Mouse (Mus musculus): Measurements from ENCODE around the gene H60b.
"Not testable (repeated sequence)": the region's sequence is repeated elsewhere in the genome, so short reads cannot be mapped to it uniquely, and the experiment has no call there.

H60b gene

DNA sequence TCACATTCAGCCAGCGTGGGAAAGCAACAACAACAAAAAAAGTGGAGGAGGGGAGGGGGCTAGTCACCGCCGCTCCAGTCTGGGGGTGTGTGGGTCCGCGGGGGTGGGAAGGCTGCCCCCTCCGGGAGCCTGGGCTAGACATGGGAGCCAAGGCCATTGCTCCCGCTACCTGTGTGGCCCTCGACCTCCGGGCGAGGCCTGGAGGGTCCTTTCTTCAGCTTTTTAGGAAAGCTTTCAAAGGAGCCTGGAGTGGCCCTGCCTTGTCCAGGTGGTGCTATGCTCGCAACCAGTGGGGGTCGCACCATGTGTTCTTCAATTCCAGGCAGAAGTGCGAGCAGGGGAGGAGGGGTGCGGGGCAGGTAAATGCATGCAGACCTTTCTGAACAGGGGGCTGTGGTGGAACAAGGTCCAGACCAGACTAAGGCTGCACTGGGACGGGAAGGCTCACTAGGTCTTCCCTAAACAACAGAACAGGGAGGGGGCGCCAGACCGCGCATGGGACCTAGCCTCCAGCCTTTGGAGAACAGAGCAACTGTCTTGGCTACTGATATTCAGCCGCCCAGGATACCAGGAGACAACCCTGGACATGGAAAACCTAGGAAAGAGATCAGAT lies 116.2 kb downstream of the H60b start:
- DNase-seq = no peak

DNA sequence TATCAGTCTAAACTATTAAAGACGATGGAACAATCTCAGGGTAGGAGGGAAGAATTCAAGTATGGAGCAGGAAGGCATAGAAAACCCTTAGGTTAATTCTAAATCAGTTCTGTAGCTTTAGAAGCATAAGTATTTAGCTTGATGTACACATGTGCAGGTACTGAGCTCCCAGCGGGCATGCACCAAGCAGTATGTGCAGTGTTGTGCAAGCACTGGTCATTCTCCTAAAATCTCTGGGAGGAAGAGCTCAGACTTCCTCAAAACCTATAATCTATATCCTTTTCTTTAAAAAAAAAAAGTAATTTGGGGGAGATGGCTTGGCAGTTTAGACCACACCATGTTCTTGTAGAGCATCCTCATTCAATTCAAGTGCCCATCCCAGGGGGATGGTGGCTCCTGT lies 120.1 kb downstream of the H60b start:
- not testable (repeated sequence) for DNase-seq

DNA sequence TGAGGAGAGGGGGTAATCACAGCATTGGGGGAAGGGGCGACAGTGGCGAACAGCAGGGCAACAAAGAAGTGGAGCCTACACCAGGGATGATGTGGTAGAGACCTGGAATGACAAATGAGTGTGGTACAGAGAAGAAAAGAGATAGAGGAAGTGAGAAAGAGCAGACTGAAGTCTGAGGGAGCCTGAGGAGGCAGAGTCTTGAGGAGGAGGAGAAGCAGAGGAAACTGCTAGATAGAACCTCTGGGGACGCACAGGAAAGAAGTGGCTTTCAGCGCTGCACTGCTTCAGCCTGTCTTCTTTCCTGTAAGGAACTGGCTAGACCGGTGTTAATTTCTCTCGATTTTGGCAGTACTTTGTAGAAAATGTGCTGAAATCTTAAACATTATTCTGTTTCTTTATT lies 124.4 kb downstream of the H60b start:
- DNase-seq = no peak

DNA sequence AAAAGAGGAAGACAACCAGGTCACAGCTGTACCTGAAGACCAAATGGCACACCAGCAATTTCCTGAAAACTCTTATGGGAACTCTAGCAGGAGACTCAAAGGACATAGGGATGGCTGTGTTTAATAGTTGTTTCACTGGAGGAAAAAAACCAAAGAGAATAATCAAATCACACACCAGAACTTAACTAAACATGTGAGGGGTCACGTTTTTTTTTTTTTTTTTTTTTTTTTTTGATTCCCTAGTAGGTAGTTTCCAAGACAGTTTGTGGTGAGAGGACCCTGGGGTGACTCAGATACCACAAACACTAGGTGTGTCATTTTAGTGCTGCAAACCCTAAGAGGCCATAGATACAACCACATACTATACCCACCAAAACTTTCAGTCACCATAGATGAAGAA lies 137.3 kb downstream of the H60b start:
- DNase-seq = no peak

DNA sequence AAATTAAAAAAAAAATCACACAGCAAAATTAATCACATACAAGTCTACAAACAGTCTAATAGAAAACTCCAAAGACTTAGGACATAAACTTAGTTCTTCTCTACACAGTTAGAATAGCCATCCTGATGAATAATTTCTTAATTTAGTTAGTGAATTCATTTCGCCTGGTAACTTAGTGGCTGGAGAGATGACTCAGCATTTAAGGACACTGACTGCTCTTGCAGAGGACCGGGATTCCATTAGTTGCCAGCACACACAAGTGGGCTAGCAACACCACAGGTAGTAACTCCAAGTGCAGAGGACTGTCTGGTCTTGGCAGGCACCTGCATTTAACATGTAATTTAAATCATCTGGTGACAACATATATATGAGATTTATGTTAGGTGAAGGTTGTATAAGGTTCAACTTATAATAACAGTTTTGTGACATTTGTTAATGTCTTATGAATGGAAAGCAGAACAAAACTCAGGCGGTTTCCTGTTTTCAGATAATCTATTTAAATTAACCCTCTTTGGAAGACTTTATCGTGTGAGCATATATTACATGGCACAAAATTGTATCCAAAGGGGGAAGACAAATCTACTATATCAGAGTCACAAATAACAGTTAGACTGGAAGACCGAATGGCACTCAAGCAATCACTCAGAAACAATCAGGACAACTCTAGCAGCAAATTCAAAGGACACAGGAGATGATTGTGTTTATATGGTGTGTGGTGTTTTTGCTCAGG lies 138.8 kb downstream of the H60b start:
- no peak for DNase-seq

DNA sequence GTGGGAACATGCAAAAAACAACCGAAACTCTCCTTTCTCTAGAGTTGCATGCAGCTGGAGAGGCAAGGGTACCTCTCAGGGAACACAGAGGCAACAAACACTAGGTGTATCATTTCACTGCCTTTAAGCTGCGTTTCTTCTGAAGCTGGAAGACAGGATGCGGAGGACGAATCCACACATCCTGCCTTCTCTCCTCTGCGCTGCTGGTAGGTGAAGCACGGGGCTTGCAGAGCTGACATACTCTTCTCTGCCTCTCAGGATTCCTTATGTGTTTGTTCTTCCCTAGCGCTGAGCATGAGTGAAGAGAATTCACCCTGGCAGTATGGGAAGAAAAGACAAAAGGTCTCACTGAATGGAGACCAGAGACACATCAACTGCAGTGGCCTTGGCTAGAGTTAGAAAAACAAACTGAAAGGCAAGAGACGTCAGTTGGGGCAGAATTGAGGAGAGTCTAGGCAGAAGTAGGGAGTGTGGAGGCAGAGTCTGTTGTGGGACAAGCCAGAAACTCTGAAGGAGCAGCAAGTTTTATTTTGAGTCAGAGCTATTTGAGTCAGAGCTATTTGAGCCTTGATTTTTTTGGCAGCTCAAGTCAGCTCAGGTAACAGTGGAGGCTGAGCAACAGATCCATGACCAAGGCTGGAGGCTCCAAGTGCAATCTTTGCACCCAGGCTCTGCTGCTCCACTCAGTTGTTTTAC lies 139.5 kb downstream of the H60b start:
- no peak for DNase-seq

DNA sequence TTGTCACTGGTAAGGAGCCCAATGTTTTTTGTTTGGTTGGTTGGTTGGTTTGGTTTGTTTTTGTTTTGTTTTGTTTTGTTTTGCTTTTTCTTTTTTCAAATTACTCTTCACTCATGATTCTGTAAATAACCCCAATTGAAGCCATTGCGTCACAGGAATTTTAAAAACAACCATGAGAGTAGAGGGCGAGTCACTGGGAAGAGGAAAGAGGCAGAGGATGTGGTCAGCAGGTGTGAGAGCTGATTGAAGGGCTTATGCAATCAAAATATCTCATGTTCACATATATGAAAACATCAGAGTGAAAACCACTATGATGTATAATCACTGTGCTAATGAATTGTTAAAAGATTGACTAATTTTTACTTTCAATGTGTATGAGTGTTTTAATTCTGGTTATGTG lies 140.9 kb downstream of the H60b start:
- no peak for DNase-seq

DNA sequence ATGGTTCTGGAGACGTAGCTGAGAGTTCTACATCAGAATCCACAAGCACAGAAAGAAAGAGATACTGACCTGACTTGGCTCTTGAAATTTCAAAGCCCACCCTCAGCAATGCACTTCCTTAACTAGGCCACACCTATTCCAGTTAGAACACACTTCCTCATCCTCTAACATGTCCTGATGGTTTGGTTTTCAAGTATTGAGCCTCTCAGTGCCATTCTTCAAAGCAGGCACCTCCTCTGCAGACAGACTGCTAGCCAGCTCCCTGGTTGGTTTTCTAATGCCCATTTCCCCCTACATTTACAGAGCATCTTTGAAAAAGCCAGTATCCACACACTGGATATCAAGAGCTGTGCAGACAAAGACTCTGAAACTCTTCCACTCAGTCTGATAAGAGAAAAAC lies 143.3 kb downstream of the H60b start:
- DNase-seq = no peak

DNA sequence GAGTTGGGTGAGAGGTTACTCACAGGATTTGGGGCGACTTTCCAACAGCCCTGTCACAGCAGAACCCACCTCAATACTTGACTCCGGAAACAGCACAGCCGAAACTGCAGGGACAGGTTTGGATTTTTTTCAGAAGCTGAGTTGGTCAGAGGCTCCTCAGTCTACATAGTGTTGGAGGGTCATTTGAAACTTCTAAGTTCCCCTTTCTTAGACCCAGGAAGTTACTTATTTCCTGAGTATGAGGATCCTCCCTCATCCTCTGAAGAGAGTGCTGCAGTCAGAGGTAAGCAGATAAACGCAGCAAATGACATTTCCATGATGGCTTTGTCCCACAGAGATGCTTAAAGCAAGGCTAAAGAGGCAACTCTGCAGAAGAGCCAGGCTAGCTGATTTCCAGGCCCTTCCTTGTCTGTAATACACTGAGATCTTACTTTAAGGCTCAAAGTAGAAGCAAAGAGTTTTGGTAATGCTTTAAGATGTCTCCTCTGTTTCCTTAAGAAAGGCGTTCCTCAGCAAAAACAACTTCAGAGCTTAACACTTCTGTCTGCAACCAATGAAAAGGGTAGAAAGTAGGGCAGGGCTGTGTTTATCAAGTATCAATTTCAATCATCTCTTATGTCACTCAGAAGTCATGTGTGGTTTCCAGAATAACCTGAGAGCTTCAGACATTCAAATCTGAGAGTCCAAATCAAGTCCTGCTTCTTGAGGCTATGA lies 144.1 kb downstream of the H60b start:
- DNase-seq = no peak

DNA sequence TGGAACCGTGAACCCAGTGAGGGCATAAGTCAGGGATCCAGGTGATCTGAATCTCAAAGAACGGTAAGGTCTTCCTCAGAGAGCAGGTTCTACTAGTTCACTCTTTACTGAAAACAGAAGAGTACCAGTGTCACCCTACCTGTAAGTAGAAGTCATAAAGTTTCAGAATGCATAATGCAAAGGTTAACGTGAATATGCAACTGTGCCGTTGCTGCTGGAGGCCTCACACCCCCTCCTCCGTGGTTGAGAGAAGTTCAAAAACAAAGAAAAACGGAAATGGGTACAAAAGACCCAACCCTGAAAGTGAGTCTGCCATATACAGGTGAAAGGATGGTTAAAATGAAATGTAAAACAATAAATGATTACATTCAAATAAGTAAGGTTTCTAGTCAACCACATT lies 145.3 kb downstream of the H60b start:
- no peak for DNase-seq

DNA sequence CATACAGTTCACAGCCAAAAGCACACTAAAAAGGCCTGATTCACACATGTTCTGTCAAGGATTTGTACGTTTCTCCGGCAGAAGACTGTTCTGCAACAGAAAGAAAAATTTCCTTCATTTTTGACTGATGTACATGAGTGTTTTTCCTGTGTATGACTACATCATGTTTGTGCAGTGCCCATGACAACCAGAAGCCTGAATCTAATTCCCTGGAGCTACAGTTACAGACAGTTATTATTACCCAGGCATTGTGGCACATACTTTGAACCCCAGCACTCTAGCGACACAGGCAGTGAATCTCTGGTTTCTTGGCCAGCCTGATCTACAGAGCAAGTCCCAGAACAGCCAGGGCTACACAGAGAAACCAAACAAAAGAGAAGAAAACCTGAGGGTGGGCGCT lies 147.4 kb downstream of the H60b start:
- DNase-seq = no peak

DNA sequence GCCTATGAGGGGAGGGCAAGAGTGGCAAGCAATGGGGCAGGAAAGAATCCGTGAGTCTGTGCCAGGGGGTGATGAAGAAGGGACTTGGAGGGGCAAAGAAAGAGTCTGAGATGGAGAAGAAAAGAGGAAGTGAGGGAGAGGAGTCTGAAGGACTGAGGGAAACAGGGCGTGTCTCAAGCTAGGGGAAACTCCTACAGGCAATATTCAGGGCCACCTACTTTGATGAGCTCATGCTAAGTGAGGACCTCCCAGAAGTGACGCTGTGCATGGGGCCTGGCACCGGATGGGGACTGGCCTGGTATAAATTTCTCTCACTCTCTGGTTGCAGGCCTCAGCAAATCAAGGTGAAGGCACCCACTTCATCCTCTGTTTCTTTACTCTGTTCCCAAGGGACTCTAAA lies 148.1 kb downstream of the H60b start:
- DNase-seq = no peak

DNA sequence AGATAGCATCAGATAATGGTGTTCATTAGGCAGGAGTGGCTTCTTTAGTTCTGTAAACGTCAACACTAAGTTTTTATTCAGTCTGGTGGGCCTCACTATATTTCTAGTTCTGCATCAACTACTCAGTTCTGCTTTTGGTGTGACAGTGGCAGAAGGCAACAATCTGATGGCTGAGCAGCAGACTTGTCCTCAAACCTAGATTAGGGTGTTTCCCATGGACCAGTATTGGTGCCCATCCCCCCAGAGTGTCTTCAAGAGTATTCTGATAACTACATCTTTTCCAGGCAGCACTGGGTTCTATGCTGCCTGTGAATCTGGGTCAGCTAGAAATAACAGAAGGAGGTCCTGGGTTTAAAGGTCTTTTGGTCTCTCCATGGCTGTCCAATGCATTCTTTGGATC lies 149.8 kb downstream of the H60b start:
- no peak for DNase-seq

DNA sequence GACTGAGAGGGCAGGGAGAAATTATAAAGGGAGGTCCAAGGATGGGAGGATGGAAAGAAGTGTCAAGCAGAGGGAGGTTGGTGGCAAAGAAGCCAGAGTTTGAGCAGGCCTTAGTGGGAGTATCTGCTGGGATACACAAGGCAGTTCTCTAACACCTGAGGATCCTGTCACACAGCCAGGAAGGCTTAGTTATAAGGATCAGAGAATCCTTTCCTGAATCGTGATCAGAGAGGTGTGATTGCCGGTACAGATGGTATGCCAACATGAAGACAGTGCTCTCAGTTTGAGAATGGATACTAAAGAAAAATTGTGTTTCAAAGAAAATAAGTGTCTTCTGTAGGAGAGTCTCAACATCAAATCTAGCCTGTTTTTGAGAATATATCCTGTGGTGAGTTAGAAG lies 164.5 kb downstream of the H60b start:
- no peak for DNase-seq
